Mouse (Mus musculus) kidney, embryonic 15.5 days (tissue): ENCODE results near the gene Chd5. TPM values are rescaled to one million over a fixed set of nuclear protein-coding genes. Genes with fewer than 3 reads are reported as not detected.

Experiments
- ATAC-seq: fragments of 200-750 bp; cut with Nextera tagmentation; replicated peaks from 2 replicates; pipeline ENCODE4 v1.8.0; 2017; ENCODE audit warnings: moderate TSS enrichment; ENCODE audit not compliant: low FRiP score
- H3K27ac ChIP-seq: fragments of 300-500 bp; sonication (generic); 2 replicates; pipeline ENCODE4 v1.5.1; 2015; ENCODE audit warnings: mild to moderate bottlenecking, inconsistent platforms
- H3K27me3 ChIP-seq: fragments of 300-500 bp; sonication (generic); 2 replicates; pipeline ENCODE4 v1.6.1; 2015; ENCODE audit warnings: inconsistent platforms
- H3K36me3 ChIP-seq: fragments of 300-500 bp; sonication (generic); 2 replicates; pipeline ENCODE4 v1.6.1; 2015; ENCODE audit warnings: inconsistent platforms
- H3K4me1 ChIP-seq: fragments of 300-500 bp; sonication (generic); 2 replicates; pipeline ENCODE4 v1.6.1; 2015; ENCODE audit warnings: inconsistent platforms
- H3K4me2 ChIP-seq: fragments of 300-500 bp; sonication (generic); 2 replicates; pipeline ENCODE4 v1.6.1; 2015; ENCODE audit warnings: moderate library complexity, mild to moderate bottlenecking, inconsistent platforms
- H3K4me3 ChIP-seq: fragments of 300-500 bp; sonication (generic); replicated peaks from 2 replicates; pipeline ENCODE4 v1.5.1; 2015; ENCODE audit warnings: mild to moderate bottlenecking, inconsistent platforms
- H3K9ac ChIP-seq: fragments of 300-500 bp; sonication (generic); 2 replicates; pipeline ENCODE4 v1.6.1; 2015; ENCODE audit warnings: mild to moderate bottlenecking, inconsistent platforms
- H3K9me3 ChIP-seq: fragments of 300-500 bp; sonication (generic); replicated peaks from 2 replicates; pipeline ENCODE4 v1.6.1; 2016; ENCODE audit warnings: inconsistent platforms
- whole genome bisulfite sequencing: fragments of 180-500 bp; shearing (Covaris S2); methylation state at CpG from one replicate; pipeline ENCODE4 v1.1.7; 2015; ENCODE audit warnings: mixed read lengths; 5-methylcytosine and 5-hydroxymethylcytosine counted together
- polyA plus RNA-seq: library from polyadenylated mRNA; unstranded; fragments of >200 nt; fragmentation: Nextera tagmentation; extraction: Ambion mirVana; gene quantifications from 2 replicates; pipeline ENCODE4 v1.2.1, GENCODE M21; 2015

The Chd5 gene
- polyA plus RNA-seq, 1 experiment from 2014 or later, result 0.13 TPM

DNA sequence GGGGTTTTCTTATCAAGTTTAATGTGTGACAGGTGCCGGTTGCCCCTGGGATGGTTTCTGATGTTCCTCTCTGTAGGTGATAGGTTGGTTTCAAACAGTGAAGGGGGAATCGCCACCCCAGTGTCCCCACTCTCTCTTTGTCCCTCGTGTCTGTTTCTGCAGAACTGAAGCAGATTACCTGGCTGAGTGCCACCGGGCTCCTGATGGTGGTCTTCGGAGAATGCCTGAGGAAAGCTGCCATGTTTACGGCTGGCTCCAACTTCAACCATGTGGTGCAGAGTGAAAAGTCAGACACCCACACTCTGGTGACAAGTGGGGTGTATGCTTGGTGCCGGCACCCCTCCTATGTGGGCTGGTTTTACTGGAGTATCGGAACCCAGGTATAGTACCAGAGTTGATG, 38.1 kb upstream of the Chd5 start:
- Histone ChIP-seq H3K27ac (0 out of 2 replicates have a peak overlapping the region, but pooled peaks have one; percentile 24), H3K4me1 (peaks cover 55% of the 10 kb centered on the region), H3K36me3 (peaks cover 60% of the 10 kb centered on the region), H3K9ac (no peak overlapping the region), H3K4me2 (no peak overlapping the region), H3K27me3 (no peaks in the 10 kb centered on the region), H3K9me3 (no peaks in the 10 kb centered on the region), H3K4me3 (no peak overlapping the region)
- 95% methylated on average over 8 of the region's 8 CpGs for WGBS
- no peak for ATAC-seq

DNA sequence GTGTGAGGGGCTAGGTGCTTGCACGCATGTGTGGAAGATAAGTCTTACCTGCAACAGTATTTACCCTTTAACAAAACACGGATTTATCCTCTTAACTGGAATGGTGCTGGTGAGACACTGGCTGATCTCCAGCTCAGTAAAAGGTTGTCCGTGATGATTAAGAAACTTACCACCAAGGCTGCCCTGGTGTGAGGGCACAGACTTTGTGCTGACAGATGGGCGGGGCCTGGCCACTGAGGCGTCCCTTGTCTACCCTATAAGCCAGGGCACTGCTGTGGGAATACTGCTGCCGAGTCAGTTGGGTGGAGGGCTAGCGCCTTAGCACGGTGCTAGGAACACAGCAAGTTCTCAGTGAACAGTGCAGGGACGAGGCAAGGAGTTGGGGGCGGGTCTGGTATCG, 36.4 kb upstream of the Chd5 start:
- Histone ChIP-seq H3K27me3 (no peaks in the 10 kb centered on the region), H3K4me2 (no peak overlapping the region), H3K9ac (no peak overlapping the region), H3K9me3 (no peaks in the 10 kb centered on the region), H3K36me3 (peaks cover 61% of the 10 kb centered on the region), H3K4me1 (peaks cover 44% of the 10 kb centered on the region), H3K4me3 (no peak overlapping the region), H3K27ac (no peak overlapping the region)
- no peak for ATAC-seq
- WGBS, result 67% methylated on average over 11 of the region's 11 CpGs

DNA sequence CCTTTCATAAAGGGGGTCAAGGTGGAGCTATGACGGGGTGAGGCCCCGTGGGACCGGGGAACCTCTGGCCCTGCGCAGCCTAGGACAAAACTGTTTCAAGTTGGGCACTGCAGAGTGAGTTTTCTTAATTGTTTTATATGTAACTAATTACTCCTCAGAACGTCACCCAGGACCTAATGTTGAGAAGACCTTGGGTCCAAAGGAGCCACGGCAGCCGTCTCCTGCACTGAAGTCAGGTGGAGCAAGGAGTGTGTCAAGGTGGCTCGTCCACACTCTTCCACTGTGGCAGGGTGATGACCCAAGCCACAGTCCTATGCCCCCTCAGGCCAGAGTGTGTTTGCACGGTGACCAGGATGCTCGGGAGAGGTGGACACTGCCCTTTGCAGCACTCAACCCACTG, 35.3 kb upstream of the Chd5 start:
- H3K4me1 ChIP-seq, result peaks cover 40% of the 10 kb centered on the region
- no peaks in the 10 kb centered on the region for H3K27me3 ChIP-seq
- H3K4me3 ChIP-seq, result no peak overlapping the region
- H3K9ac ChIP-seq, result no peak overlapping the region
- H3K36me3 ChIP-seq, result peaks cover 69% of the 10 kb centered on the region
- no peaks in the 10 kb centered on the region for H3K9me3 ChIP-seq
- no peak; the same call in 1 of the 2 replicates for ATAC-seq
- no peak overlapping the region for H3K4me2 ChIP-seq
- WGBS, result 73% methylated on average over 10 of the region's 10 CpGs
- no peak overlapping the region for H3K27ac ChIP-seq

DNA sequence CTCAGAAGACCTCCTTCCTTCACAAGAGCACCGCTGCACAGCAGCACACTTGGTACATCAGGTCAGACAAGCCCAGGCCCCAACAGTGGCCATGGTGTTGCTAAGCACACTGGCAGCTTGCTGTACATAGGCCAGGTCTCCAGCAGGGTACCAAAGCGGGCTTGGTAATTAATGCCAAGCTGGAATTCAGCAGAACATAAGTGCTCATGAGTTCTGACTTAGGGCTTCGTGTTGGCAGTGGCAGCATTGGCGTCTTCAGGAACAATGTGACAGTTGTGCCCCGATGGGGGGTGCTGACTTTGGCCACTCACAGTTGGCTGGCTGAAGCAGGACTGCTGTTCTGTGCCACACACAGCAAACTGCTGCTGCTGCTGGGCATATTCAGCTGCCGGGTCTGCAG, 33.8 kb upstream of the Chd5 start:
- 93% methylated on average over 6 of the region's 6 CpGs for WGBS
- Histone ChIP-seq H3K4me1 (peaks cover 26% of the 10 kb centered on the region), H3K9me3 (no peaks in the 10 kb centered on the region), H3K27me3 (0 out of 2 replicates have a peak, but pooled peaks cover 4% of the 10 kb centered on the region), H3K4me2 (no peak overlapping the region), H3K9ac (no peak overlapping the region), H3K4me3 (no peak overlapping the region), H3K36me3 (peaks cover 72% of the 10 kb centered on the region), H3K27ac (no peak overlapping the region)
- ATAC-seq, result no peak

DNA sequence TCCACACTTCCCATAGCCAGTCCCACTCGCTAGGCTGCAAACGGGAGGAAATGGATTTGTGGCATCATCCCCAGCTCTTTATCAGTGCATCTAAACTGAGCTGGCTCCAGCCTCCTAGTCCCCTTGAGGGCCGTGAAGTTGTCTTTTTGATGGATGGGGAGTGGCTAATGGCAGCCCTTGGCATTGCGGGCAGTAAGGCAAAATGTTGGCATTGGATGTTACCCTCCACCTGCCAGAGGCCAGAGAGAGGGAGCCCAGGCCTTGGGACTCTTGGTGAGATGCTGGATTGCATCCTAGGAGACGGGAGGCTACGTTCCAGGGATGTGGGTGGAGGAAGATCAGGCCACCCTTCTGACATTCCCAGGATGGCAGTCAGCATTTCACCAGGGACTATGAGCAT, 32.5 kb upstream of the Chd5 start:
- no peak overlapping the region for H3K4me3 ChIP-seq
- WGBS, result 59% methylated on average over 6 of the region's 6 CpGs
- no peak for ATAC-seq
- H3K9me3 ChIP-seq, result no peaks in the 10 kb centered on the region
- peaks cover 14% of the 10 kb centered on the region for H3K27me3 ChIP-seq
- H3K36me3 ChIP-seq, result peaks cover 59% of the 10 kb centered on the region
- H3K27ac ChIP-seq, result no peak overlapping the region
- no peak overlapping the region for H3K9ac ChIP-seq
- peaks cover 16% of the 10 kb centered on the region for H3K4me1 ChIP-seq
- H3K4me2 ChIP-seq, result no peak overlapping the region

DNA sequence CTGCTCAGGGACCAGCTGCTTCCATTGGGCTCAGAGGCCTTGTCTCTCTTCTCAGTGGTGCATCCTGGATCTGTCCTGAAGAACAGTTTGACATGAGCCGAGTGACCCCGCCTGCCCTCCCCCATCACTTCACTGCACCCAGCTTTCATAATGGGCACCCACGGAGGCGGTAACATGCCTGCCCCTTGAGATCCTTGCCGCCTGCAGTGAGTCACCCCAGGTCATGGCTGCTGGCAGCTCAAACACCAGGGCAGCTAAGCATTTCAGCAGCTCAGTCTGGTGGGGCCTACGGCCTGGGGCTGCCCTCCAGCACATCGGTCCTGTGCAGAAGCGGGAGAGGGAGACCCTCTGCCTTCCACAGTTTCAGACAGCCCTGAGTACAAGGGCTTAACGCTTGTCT, 30.9 kb upstream of the Chd5 start:
- peaks cover 44% of the 10 kb centered on the region for H3K36me3 ChIP-seq
- no peak overlapping the region for H3K9ac ChIP-seq
- no peak overlapping the region for H3K4me2 ChIP-seq
- ATAC-seq, result no peak
- H3K27ac ChIP-seq, result no peak overlapping the region
- no peak overlapping the region for H3K4me3 ChIP-seq
- 88% methylated on average over 9 of the region's 9 CpGs for WGBS
- H3K4me1 ChIP-seq, result peaks cover 14% of the 10 kb centered on the region
- H3K9me3 ChIP-seq, result no peaks in the 10 kb centered on the region
- peaks cover 29% of the 10 kb centered on the region for H3K27me3 ChIP-seq

DNA sequence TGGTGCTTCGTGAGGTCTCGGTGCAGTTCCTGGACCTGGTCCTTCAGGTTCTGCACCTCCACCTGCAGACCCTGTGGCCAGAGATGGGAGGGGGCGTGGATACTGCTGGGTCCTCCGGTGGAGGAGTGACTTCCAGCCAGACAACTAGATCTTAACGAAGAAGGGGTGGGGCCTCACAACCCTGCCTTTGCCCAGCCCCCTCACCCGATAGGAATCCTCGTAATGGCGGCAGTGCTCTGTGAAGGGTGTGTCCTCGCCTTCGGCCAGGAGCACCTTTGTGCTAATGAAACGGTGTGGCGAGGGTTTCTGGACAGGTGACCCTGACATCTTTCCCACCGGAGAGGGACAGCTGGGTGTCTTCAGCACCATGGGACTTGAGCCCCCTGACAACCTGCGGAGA, 26.3 kb upstream of the Chd5 start:
- 4% methylated on average over 14 of the region's 14 CpGs for WGBS
- Histone ChIP-seq H3K4me3 (peak overlapping the region; percentile 42), H3K27ac (no peak overlapping the region), H3K27me3 (peaks cover 76% of the 10 kb centered on the region), H3K36me3 (peaks cover 13% of the 10 kb centered on the region; the same call in 1 of the 2 replicates), H3K4me1 (peaks cover 39% of the 10 kb centered on the region), H3K9me3 (no peaks in the 10 kb centered on the region), H3K9ac (0 out of 2 replicates have a peak overlapping the region, but pooled peaks have one; percentile 37), H3K4me2 (peak overlapping the region; percentile 79)
- ATAC-seq, result no peak

DNA sequence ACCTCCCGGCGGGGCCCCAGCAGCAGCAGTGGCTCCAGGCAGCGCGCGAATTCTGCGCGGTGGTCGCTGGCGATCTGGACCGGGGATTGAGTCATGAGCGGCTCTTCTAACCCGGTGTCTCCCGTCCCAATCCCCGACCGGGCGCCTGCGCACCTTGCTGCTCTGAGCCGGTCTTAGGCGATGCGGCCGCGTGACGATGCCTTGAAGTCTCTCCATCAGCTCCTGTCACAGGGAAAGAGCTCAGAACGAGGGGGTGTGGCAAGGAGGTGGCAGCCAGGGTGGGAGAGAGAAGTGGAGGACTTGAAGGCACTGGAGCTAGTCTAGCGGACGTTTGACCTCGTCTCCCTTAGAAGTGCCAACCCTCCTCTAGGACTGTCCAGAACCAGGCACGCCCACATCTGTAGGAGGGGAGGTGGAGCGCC, 25.2 kb upstream of the Chd5 start:
- Histone ChIP-seq H3K4me1 (peaks cover 42% of the 10 kb centered on the region), H3K4me2 (peak overlapping the region; percentile 79), H3K4me3 (peak overlapping the region; percentile 42), H3K9me3 (no peaks in the 10 kb centered on the region), H3K27ac (no peak overlapping the region), H3K27me3 (peaks cover 86% of the 10 kb centered on the region), H3K9ac (peak overlapping the region; percentile 37; the same call in 1 of the 2 replicates), H3K36me3 (0 out of 2 replicates have a peak, but pooled peaks cover 6% of the 10 kb centered on the region)
- under 1% methylated on average over 29 of the region's 29 CpGs for WGBS
- peak; percentile 66; the same call in 1 of the 2 replicates for ATAC-seq

DNA sequence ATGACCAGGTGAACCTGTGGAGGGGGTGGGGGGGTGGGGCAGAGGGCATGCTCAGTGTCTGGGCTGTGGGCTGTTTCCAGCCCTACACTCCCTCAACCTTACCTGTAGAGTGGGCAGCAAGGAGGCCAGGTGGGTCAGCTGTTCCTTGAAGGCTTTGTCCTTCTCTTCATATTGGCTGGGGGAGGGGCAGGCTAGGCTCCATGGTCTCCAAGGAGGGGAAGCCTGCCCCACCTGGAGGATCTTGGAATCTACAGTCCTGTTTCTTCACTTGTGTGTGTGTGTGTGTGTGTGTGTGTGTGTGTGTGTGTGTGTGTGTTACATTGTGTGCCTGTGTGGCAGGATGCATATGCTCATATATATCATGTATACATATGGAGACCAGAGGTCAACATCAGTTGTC, 24.5 kb upstream of the Chd5 start:
- peaks cover 49% of the 10 kb centered on the region for H3K4me1 ChIP-seq
- 0 out of 2 replicates have a peak, but pooled peaks cover 4% of the 10 kb centered on the region for H3K36me3 ChIP-seq
- no peak overlapping the region for H3K9ac ChIP-seq
- peak overlapping the region; percentile 79 for H3K4me2 ChIP-seq
- peak overlapping the region; percentile 42 for H3K4me3 ChIP-seq
- H3K27me3 ChIP-seq, result peaks cover 89% of the 10 kb centered on the region
- no peaks in the 10 kb centered on the region for H3K9me3 ChIP-seq
- no peak overlapping the region for H3K27ac ChIP-seq
- peak; percentile 13; the same call in 1 of the 2 replicates for ATAC-seq

DNA sequence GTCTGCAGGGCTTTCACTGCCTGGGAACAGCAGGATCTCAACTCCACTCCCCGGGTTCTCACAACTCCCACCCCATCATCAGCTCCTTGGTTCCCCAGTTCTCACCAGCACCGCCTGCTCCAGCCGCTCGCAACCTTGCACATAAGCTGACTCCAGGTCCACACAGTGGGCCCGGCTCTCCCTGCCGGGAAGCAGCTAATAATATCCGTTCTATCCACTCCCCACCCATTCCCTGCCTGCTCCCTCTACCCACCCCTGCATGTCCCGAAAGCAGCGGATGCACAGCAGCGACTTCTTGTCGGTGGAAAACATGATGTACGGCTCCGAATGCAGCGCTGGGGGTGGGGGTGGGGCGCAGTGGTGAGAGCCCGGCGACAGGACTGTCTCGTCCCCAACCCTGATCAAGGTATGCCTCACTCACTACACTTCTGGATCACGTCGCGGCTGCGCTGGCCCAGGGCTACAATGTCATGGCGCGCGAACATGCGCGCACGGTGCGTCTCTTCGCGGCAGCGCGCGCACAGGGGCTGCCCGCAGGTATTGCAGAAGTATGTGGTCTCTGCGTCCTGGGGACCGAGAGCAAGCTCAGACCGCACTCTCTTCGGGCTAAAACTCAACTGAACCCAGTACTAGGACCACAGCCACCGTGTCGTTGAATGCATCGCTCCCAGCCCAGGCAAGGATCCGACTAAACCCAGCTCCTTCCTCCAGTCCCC, 22.8 kb upstream of the Chd5 start:
- WGBS, result under 1% methylated on average over 43 of the region's 43 CpGs
- Histone ChIP-seq H3K36me3 (no peaks in the 10 kb centered on the region), H3K4me1 (peaks cover 51% of the 10 kb centered on the region), H3K4me3 (peak overlapping the region; percentile 38), H3K9ac (peak overlapping the region; percentile 14; the same call in 1 of the 2 replicates), H3K27ac (no peak overlapping the region), H3K4me2 (peak overlapping the region; percentile 65), H3K9me3 (no peaks in the 10 kb centered on the region), H3K27me3 (peaks cover 79% of the 10 kb centered on the region)
- ATAC-seq, result no peak

DNA sequence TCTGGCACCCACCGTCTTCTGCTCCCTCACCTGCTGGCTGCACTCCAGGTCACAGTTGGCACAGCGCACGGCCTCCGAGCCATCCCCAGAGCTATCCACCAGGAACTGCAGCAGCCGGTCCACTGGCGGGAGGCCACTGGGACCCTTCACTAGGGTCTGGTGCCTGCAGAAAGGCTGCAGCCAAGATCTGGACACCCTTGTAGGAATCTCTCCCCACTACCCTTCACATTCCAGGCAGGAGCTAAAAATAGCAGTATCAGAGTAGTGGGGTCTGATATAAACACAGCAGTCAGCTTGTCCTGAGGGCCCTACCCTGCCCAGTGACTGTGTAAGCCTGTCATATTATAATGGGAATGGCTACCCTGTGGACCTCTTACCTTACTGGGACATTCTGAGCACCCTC, 20.8 kb upstream of the Chd5 start:
- no peak for ATAC-seq
- no peak overlapping the region for H3K4me2 ChIP-seq
- WGBS, result 82% methylated on average over 6 of the region's 6 CpGs

DNA sequence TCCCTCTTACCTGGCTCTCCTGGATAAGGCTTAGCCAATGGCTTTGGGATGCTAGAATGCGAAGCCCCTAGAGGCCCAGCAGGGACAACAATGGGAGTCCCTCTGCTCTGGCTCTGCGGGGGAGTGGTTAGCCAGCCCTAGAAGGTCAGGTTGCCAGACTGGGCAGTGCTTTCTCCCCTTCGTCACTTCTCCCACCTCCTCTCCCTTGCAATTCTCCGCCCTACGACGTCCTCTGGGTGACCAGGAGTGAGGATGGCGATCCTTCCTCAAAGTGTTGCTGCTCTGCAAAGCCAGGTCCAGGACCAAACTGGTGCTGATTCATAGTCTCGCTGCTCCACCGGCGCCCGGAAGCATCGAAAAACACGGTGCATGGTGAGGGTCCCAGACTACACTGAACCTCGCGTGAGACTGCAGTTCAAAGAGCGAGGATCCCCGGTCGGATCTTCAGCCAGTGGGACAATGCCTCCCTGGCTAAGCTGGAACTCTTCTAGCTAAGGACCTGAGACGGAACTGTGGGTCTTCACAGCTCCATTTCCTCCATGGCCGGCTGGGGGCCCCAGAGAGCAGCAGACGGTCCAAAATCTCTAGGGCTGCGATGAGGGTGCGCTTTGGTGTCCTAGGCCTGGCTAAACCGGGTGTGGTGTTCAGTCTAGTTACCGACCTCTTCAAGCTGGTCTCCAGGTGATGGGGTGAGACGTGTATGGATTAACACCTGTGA, 19.8 kb upstream of the Chd5 start, which contains the start of gene Rnf207:
Gene Rnf207, minus strand, starts transcription at position 477 of the 718 bp plus-strand sequence.
- 3% methylated on average over 26 of the region's 26 CpGs for WGBS
- peak; percentile 44 for ATAC-seq
- Histone ChIP-seq H3K4me2 (peak within 1 kb of the TSS; percentile 62), H3K4me3 (peak within 1 kb of the TSS; percentile 29), H3K9me3 (no peaks in the 10 kb centered on the region), H3K36me3 (no peaks in the 10 kb centered on the region), H3K4me1 (peaks cover 34% of the 10 kb centered on the region), H3K27ac (no peak within 1 kb of the TSS), H3K27me3 (peaks cover 49% of the 10 kb centered on the region), H3K9ac (no peak within 1 kb of the TSS)

More for the DNA sequence above, 20.8 kb upstream of the Chd5 start:
- peaks cover 44% of the 10 kb centered on the region for H3K4me1 ChIP-seq
- H3K27me3 ChIP-seq, result peaks cover 59% of the 10 kb centered on the region
- H3K9me3 ChIP-seq, result no peaks in the 10 kb centered on the region
- H3K9ac ChIP-seq, result no peak overlapping the region
- no peaks in the 10 kb centered on the region for H3K36me3 ChIP-seq
- no peak overlapping the region for H3K27ac ChIP-seq
- no peak overlapping the region for H3K4me3 ChIP-seq
